Mouse (Mus musculus) cortical plate, adult 2 months (tissue): ENCODE results near the gene Asf1b.

Source experiments
- CTCF ChIP-seq: fragments of 200-500 bp; IDR thresholded peaks from 2 replicates; pipeline ENCODE4 v1.5.1; 2011; ENCODE audit warnings: mild to moderate bottlenecking, control low read depth, low read length; ENCODE audit not compliant: insufficient read depth; ENCODE audit errors: extremely low read depth
- POLR2A ChIP-seq: fragments of 200-500 bp; IDR thresholded peaks from 2 replicates; pipeline ENCODE4 v1.6.1; 2011; ENCODE audit warnings: mild to moderate bottlenecking, low read length, control low read depth; ENCODE audit not compliant: insufficient read depth; ENCODE audit errors: extremely low read depth

- no peak for TF ChIP-seq CTCF
- no peak for TF ChIP-seq POLR2A
Measured at GRCm38 (mm10) chr8:83934994-83935393, 20.3 kb upstream of the Asf1b start.
